Mouse (Mus musculus): Measurements from ENCODE around the gene Il9.
A peak's percentile ranks its signal among the peaks of the same experiment; 100 is the strongest.

DNA sequence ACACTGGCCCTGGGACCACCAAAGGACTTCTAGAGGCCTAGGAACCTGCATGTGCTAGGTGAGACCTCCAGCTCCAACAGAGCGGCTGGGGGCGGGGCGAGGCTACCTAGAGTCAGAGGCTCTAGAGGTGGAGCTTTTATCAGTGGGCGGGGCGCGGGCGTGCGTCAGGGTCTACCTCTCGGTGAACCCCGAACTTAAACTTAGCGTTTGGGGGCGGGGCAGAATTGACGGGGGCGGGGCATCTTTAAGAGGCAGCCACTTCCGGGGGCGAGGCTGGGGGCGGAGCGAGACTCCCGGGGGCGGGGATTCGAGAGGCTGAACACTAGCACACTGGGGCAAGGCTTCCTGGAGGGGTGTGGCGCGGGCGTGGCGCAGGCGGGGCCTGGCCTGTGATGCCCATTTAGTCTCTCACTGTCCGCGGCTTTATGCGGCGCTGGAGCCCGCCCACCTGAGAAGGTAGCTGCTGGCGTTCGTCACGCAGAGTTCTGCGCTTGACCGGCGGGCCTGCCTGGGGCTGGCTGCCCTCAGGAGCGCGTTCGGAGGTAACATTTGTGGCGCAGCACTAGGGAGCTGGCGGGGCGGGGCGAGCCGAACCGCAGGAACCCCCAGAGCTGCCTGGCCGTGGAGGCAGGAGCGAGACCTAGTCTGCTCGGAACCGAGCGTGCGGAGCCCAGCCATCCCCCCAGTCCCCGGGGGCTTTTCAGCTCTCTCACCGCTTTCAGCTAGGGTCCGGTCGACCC is 40.2 kb upstream of the Il9 start, which contains the start of gene Fbxl21:
- TF ChIP-seq CTCF (IDR thresholded peaks at IDR 0.05; ENCODE audit: extremely low read depth, insufficient read length, insufficient replicate concordance, low read depth, low read length) (no peak), POLR2A (IDR thresholded peaks at IDR 0.05; ENCODE audit: low read depth, low read length) (peak; percentile 91)
